Mouse (Mus musculus) embryonic fibroblast, embryonic 13.5 days (primary cell): ENCODE results near the gene Disc1.

Experiments used
- CTCF ChIP-seq: IDR thresholded peaks from 2 replicates; pipeline ENCODE4 v1.5.1; 2011; ENCODE audit warnings: mild to moderate bottlenecking, control low read depth, low read length, moderate library complexity, borderline replicate concordance; ENCODE audit not compliant: insufficient read depth
- POLR2A ChIP-seq: IDR thresholded peaks from 2 replicates; pipeline ENCODE4 v1.6.1; 2011; ENCODE audit warnings: low read depth, mild to moderate bottlenecking, control low read depth, low read length, moderate library complexity

DNA sequence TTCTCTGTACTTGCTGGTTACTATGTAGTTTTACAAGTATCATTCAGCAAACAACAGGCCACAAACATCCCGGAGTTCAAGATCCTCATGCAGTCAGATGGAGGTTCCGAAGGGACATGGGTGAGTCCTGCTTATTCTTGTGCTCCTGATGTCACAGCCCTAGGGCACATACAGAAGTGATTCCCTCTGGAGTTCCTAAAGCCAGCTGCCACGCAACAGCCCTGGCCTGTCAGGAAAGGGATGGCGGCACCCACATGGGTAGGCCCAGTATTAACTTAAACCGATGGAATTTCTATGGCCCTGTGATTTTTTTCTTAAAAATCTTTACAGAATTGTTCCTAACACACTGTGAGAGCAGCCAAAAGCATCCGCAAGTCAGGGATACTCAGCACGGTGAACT, 10.6 kb upstream of the Disc1 start:
- TF ChIP-seq CTCF: no peak
- TF ChIP-seq POLR2A: no peak
